Mouse (Mus musculus) adrenal gland, postnatal 36 days (tissue): ENCODE measurements at regions not wholly inside any gene's neighbourhood (a gene's known extent, or its start where the extent isn't known, plus 50 kb on each side); places are given as distances from the start of the nearest gene placed in this dataset.
A peak's percentile ranks its signal among the peaks of the same experiment; 100 is the strongest.

Source experiments
- DNase-seq, 2 experiments: peaks; one replicate each; pipeline ENCODE4 v3.0.0; 2021; ENCODE audit warnings: mixed read lengths in 1 of 2

- no peak for DNase-seq
Observed at GRCm38 (mm10) chr4:89446156-89446716, 135.4 kb upstream of the Cdkn2b start.

- DNase-seq = no peak
Observed at GRCm38 (mm10) chr4:89445214-89446155, 134.6 kb upstream of the Cdkn2b start.

GRCm38 (mm10) chr4:89442526-89442925 is 131.7 kb upstream of the Cdkn2b start:
- no peak for DNase-seq

GRCm38 (mm10) chr4:89440821-89441220 is 130.0 kb upstream of the Cdkn2b start:
- no peak for DNase-seq

- no peak for DNase-seq
Observed at GRCm38 (mm10) chr4:89440326-89440725, 129.5 kb upstream of the Cdkn2b start.

GRCm38 (mm10) chr4:89438665-89439064 is 127.8 kb upstream of the Cdkn2b start:
- no peak for DNase-seq

- DNase-seq = no peak
Observed at GRCm38 (mm10) chr4:89436764-89437163, 125.9 kb upstream of the Cdkn2b start.

- DNase-seq = no peak
Observed at GRCm38 (mm10) chr4:89434152-89434551, 123.3 kb upstream of the Cdkn2b start.

GRCm38 (mm10) chr4:89433528-89433927 is 122.7 kb upstream of the Cdkn2b start:
- DNase-seq = no peak

- DNase-seq = no peak
Observed at GRCm38 (mm10) chr4:89431520-89431919, 120.7 kb upstream of the Cdkn2b start.

- DNase-seq = no peak
Observed at GRCm38 (mm10) chr4:89428465-89428864, 117.6 kb upstream of the Cdkn2b start.

GRCm38 (mm10) chr4:89427345-89428293 is 116.8 kb upstream of the Cdkn2b start:
- peak; percentile 81 to 82 for DNase-seq

GRCm38 (mm10) chr4:89425916-89426315 is 115.1 kb upstream of the Cdkn2b start:
- no peak for DNase-seq

- DNase-seq = peak; percentile 40 to 74
Observed at GRCm38 (mm10) chr4:89421694-89422354, 111.0 kb upstream of the Cdkn2b start.

- DNase-seq = no peak
Observed at GRCm38 (mm10) chr4:89420868-89421267, 110.0 kb upstream of the Cdkn2b start.

GRCm38 (mm10) chr4:89419507-89419906 is 108.7 kb upstream of the Cdkn2b start:
- no peak for DNase-seq

- no peak for DNase-seq
Observed at GRCm38 (mm10) chr4:89405624-89406167, 94.9 kb upstream of the Cdkn2b start.

- no peak for DNase-seq
Observed at GRCm38 (mm10) chr4:89403151-89403550, 92.3 kb upstream of the Cdkn2b start.

- DNase-seq = no peak
Observed at GRCm38 (mm10) chr4:89402324-89402723, 91.5 kb upstream of the Cdkn2b start.

- no peak for DNase-seq
Observed at GRCm38 (mm10) chr4:89401696-89402095, 90.9 kb upstream of the Cdkn2b start.

- DNase-seq = no peak
Observed at GRCm38 (mm10) chr4:89400342-89400741, 89.5 kb upstream of the Cdkn2b start.

GRCm38 (mm10) chr4:89399277-89399676 is 88.4 kb upstream of the Cdkn2b start:
- DNase-seq = no peak
